Mouse (Mus musculus) left cerebral cortex, adult 9 months (tissue): ENCODE results near the gene Hoxa6.
A peak's percentile ranks its signal among the peaks of the same experiment; 100 is the strongest.

Experiments
- DNase-seq, 2 experiments: peaks; one replicate each; pipeline ENCODE4 v3.0.0; 2022; ENCODE audit warnings: low spot score in 2 of 2

The Hoxa6 gene

DNA sequence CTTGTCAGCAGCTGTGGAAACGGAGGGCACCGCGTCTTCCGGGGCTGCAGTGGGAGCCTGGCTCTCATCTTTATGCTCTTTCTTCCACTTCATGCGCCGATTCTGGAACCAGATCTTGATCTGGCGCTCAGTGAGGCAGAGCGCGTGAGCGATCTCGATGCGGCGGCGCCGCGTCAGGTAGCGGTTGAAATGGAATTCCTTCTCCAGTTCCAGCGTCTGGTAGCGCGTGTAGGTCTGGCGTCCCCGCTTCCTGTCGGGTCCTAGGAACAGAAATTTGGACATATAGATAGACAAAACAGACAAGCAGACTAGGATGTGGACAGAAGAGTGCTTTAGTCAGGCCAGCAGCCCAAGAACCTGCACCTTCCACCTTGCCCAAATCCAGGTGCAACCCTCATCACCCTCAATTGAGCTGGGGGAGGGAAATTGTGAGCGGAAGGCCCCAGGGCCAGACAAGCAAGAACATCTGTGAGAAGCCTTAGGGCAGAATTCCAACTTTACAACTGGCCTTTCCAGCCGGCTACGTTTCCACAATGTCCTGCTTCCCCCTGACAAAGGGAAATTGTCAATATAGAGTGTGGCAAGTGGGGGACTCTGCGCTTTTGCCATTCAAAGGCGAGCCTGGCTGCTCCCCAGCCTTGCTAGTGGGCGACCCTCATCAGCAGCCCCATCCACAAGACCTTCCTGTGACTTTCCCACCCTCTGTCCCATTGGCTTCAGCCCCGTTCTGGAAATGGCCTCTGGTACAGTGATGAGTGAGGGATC lies 7.4 kb upstream of the Hoxa6 start:
- DNase-seq = no peak

GRCm38 (mm10) chr6:52215070-52215469 lies 6.5 kb upstream of the Hoxa6 start:
- DNase-seq = no peak

DNA sequence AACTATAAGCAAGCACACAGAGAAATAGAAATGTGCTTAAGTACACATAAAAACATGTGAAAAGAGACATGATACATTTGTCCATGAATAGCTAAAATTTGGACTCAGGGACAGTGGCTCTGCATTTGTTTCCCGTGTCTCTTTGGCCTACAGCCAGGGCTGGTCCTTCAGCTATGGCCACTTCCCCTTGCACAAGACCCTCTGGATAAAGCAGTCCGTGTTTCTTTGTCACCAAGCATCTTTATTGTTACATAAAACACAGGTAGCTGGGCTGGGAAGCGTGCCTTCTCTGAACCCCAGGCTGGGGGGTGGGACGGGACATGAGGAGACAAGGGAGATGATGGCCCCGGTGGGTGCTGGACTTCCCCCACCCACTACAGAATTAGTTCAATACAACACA lies 5.7 kb upstream of the Hoxa6 start:
- DNase-seq = no peak

DNA sequence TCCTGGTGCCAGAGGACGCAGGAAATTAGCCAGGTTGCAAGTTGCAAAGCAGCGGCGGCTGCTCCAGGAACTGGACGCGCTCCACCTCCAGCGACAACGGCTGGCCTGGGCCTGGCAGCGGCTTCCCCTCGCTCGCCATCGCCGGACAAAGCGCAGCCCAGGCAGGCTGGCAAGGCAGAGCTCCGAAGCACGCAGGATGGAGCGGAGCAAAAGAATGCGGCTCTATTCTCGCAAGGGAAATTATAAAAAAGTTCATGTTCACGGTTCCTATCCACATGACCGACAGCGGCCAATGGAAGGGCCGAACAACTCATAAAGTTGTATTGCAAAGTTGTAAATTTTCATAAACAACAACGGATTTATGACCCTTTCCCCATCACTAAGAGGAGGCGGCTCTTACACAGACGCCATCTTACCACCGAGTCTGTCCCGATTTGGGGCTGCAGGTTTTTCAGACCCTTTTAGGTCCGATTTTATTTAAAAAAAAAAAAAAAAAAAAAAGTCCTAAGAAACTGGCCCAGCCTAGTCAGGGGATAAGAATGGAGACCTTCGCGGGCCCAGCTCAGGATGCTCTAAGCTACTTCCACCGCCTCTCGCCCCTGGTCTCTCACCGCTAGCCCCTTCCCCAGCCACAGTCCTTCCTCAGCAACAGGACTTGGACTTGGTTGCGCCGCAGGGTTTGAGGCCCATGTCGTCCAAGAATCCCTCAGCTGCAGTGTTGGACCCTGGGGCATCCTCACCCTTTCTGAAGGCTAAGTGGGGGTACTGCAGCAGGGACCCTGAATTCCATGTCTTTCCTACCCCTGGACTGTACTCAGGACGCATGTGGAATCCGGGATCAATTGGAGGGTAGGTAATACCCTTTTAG lies 4.8 kb upstream of the Hoxa6 start, which contains the start of the genes Hoxa3 and Gm28308:
Gene Hoxa3, minus strand, starts transcription at position 218 of the 868 bp plus-strand sequence.
Gene Gm28308, minus strand, starts transcription at position 221 of the 868 bp plus-strand sequence.
- no peak for DNase-seq

DNA sequence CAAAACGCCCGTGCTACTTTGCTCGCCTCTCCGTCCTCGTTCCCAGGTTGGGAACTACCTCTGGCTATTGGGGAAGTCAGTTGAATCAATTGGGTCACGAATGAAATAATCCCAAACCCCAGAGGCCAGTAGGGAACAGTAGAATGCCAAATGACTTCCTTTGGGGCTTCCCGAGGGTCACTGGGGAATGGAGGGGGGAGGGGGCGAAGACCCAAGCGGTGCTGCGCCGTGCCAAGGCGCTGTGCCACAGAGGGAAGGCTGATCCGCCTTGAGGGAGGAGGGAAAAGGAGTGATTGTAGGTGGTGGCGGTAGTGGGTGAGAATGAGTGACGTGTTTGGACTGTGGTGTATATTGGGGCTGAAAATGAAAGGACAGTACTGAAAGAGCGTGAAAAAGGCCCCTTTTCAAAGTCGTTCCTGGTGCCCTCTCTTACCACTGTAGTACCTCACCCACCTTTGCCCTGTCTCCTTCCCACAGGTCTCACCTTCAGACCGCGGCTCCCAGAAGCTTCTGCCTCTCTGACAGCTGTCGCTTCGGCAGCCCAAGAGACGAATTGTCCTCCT lies 4.1 kb upstream of the Hoxa6 start:
- DNase-seq = no peak

- DNase-seq = no peak
Observed at GRCm38 (mm10) chr6:52211961-52212360, 3.4 kb upstream of the Hoxa6 start.

DNA sequence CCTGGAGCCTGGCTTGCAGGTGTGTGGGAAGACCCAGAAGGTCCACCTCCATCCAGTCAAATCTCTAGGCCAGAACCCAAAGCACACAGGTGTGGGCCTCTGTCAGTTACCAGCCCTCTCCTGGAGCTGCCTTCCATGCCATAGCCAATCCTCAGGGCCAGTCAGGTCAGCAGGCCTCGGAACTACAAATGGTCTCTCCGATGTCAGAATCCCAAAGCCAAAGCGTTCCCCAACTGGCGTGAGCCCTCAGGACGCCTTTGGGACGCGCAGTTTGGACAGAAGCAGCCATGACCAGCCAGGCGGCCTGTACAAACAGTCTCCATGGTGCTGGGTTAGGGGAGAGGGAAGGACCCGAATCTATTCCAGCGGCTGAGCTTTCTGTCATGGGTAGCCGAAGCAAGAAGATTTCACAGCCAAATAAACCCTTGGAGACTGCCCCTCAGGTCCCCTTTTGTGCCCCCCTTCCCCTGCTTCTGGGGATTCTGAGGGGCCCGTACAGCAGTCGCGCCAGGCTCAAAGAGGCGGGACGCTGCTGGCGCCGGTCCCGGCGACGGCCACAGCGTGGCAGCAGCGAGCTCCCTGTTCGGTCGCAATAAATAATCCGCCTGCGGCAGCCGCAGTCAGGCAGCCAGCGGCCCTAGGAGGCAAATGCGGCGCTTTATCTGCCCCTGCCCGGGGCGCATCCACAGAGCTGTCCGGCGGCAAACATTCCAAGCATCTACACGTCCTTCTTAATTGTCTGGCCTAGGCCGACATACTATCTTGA lies 2.8 kb upstream of the Hoxa6 start:
- DNase-seq = peak in 1 of 2 experiments; percentile 29

DNA sequence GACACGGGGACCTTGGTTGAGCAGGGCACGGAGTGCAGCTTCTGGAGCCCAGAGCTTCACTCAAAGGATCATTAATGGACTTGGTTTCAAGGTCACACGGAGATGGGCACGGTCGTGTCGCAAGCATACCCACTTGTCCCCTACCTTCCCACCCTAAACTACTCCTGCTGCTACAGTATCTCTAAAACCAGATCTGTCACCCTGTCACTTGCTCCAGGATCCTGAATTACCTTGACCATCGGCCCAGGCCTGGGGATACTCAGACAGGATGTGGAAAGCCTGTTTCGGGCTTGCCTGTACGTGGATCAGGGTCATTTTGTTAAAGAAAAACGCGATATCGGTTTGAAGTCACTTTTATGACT lies 1.1 kb upstream of the Hoxa6 start:
- no peak for DNase-seq

DNA sequence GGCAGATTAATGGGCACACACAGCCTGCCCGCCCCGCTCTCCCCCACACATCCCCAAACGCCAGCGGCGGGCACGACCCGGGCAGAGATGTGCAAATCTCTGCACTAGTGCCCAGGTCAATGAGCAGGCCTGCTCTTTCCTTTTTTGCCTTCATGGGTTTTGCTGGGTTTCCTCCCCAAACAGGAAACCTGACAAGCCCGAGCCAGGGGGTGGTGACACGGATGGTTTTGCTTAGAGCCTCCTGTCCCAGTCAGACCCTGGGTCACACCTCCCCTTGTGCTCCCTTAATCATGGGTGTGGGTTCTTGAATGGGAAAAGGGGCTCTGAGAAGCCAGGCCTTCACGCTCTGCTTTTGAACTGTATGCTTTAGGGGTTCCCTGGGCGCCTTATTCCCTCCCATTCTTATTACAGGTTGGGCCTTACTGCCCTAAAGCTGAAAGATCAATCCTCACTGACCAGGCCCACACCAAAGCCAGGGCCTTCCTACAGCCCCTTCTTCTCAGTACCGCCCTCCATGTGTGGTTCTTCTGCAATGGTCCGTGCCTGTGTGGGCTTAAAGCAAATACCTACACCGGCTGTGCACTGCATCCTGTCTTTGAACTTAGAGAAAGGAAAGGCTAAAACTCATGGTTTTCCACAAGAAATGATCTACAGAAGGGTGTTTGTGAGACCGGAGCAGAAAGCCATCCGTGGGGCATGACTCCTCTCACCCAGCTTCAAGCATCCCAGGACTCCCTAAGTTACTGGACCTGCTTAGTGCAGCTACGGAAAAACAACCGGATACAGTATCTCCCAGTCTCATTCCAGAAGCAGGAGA lies 554 bp upstream of the Hoxa6 start:
- DNase-seq = no peak

GRCm38 (mm10) chr6:52207684-52207976 lies 892 bp downstream of the Hoxa6 start:
- DNase-seq = no peak

GRCm38 (mm10) chr6:52206882-52207683 lies 1.4 kb downstream of the Hoxa6 start:
- no peak for DNase-seq

- no peak for DNase-seq
Observed at GRCm38 (mm10) chr6:52205638-52206621, 2.6 kb downstream of the Hoxa6 start.

- no peak for DNase-seq
Observed at GRCm38 (mm10) chr6:52205221-52205620, 3.3 kb downstream of the Hoxa6 start.

GRCm38 (mm10) chr6:52204050-52204752 lies 4.3 kb downstream of the Hoxa6 start, which contains the start of gene Hoxa5:
Gene Hoxa5 (minus strand): TSS chr6:52204587.
- no peak for DNase-seq

- DNase-seq = no peak
Observed at GRCm38 (mm10) chr6:52203371-52204049, 5.0 kb downstream of the Hoxa6 start.

DNA sequence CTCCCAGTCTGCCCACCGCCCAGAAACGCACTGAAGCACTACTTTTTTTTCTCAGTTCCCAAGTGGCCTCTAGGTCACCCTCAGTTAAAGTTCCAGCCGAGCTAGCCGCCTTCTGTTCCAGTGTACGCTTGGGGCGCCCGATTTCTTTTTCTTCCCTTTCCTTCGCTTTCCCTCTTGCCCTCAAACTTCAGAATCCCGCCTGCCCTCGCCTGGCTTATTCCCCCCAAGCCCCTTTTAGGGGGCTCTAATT lies 5.5 kb downstream of the Hoxa6 start:
- DNase-seq = no peak

- no peak for DNase-seq
Observed at GRCm38 (mm10) chr6:52202362-52203120, 6.0 kb downstream of the Hoxa6 start.
